In the genomic region with DNA sequence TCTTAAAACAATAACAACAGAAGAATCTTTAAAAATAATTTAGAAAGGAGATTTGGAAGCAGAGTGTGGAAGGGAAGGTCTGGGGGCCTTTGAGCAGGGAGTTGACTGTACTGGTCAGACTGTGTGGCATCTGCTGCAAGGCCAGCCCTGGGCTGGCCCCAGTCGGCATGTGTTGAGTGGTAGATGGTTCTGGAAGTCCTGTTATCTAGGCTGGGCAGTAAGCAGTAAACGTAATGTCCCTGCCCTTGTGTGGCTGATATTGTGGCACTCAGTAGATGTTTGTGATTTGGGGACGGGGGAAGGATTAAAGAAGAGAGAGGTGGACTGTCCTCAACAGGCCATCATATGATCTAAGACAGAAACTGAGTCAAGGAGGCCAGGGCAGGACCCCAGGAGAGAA, we compare ENCODE assay signal across 22 mouse cellular contexts. TPM values are rescaled to one million over a fixed set of nuclear protein-coding genes. Genes with fewer than 3 reads are reported as not detected.
"Had no signal": no experiment of that assay in that cellular context is flagged by ENCODE, and none has a peak within 500 bp of the region (broad histone marks: within the 10 kb centered on the region; RNA-seq: fewer than 3 reads in every experiment).

No protein-coding gene starts in this region.

- H3K4me2 ChIP-seq: limb, embryonic 12.5 days; limb, embryonic 15.5 days; lung, embryonic 15.5 days; midbrain, embryonic 12.5 days; midbrain, embryonic 15.5 days; neural tube, embryonic 12.5 days; neural tube, embryonic 15.5 days; stomach, embryonic 15.5 days had no signal

- H3K9me3 ChIP-seq: limb, embryonic 12.5 days; limb, embryonic 15.5 days; lung, embryonic 15.5 days; midbrain, embryonic 12.5 days; midbrain, embryonic 15.5 days; neural tube, embryonic 12.5 days; neural tube, embryonic 15.5 days; stomach, embryonic 15.5 days had no signal

- H3K27ac ChIP-seq: limb, embryonic 12.5 days; limb, embryonic 15.5 days; lung, embryonic 15.5 days; midbrain, embryonic 12.5 days; midbrain, embryonic 15.5 days; neural tube, embryonic 12.5 days; neural tube, embryonic 15.5 days; stomach, embryonic 15.5 days had no signal

- H3K27me3 ChIP-seq: limb, embryonic 12.5 days; limb, embryonic 15.5 days; lung, embryonic 15.5 days; midbrain, embryonic 12.5 days; midbrain, embryonic 15.5 days; neural tube, embryonic 12.5 days; neural tube, embryonic 15.5 days; stomach, embryonic 15.5 days had no signal

- H3K36me3 ChIP-seq: lung, embryonic 15.5 days; midbrain, embryonic 15.5 days; stomach, embryonic 15.5 days had no signal

- ATAC-seq: intestine, embryonic 16.5 days; midbrain, embryonic 15.5 days had no signal

- DNase-seq: kidney, adult 18-20 months; kidney, adult 9 months; kidney, postnatal 14 days; kidney, postnatal 4 days; left cerebral cortex, postnatal 4 days; lung, adult 18-20 months; lung, postnatal 10 days; lung, postnatal 36 days; right cerebral cortex, adult 18-20 months; right cerebral cortex, postnatal 25 days; spleen, adult 18-20 months; thymus, postnatal 36 days had no signal

- H3K4me3 ChIP-seq: limb, embryonic 12.5 days; limb, embryonic 15.5 days; lung, embryonic 15.5 days; midbrain, embryonic 12.5 days; midbrain, embryonic 15.5 days; neural tube, embryonic 12.5 days; neural tube, embryonic 15.5 days; stomach, embryonic 15.5 days had no signal

- H3K9ac ChIP-seq: limb, embryonic 12.5 days; limb, embryonic 15.5 days; lung, embryonic 15.5 days; midbrain, embryonic 12.5 days; midbrain, embryonic 15.5 days; neural tube, embryonic 12.5 days; neural tube, embryonic 15.5 days; stomach, embryonic 15.5 days had no signal

RNA-seq across cellular contexts. Expression of gene Ccer2, which starts 14.3 kb away (rescaled TPM):
- polyA plus RNA-seq: intestine, embryonic 16.5 days; kidney, embryonic 16.5 days; lung, embryonic 15.5 days; midbrain, embryonic 12.5 days; stomach, embryonic 15.5 days had no signal
